Mouse (Mus musculus) heart, embryonic 13.5 days (tissue): ENCODE measurements around the gene Rph3a. TPM values are rescaled to one million over a fixed set of nuclear protein-coding genes. Genes with fewer than 3 reads are reported as not detected.
A peak's percentile ranks its signal among the peaks of the same experiment; 100 is the strongest.

ENCODE experiments used
- ATAC-seq: fragments of 200-750 bp; cut with Nextera tagmentation; 2 replicates; pipeline ENCODE4 v1.8.0; 2017; ENCODE audit warnings: moderate TSS enrichment; ENCODE audit not compliant: insufficient number of reproducible peaks, low FRiP score, low TSS enrichment; ENCODE audit errors: extremely low read depth
- H3K27ac ChIP-seq: fragments of 300-500 bp; sonication (generic); replicated peaks from 2 replicates; pipeline ENCODE4 v1.5.1; 2015; ENCODE audit warnings: moderate library complexity, mild to moderate bottlenecking, inconsistent platforms
- H3K27me3 ChIP-seq: fragments of 300-500 bp; sonication (generic); replicated peaks from 2 replicates; pipeline ENCODE4 v1.6.1; 2015; ENCODE audit warnings: mild to moderate bottlenecking, inconsistent platforms
- H3K36me3 ChIP-seq: fragments of 300-500 bp; sonication (generic); 2 replicates; pipeline ENCODE4 v1.6.1; 2015; ENCODE audit warnings: mild to moderate bottlenecking, inconsistent platforms
- H3K4me1 ChIP-seq: fragments of 300-500 bp; sonication (generic); 2 replicates; pipeline ENCODE4 v1.6.1; 2015; ENCODE audit warnings: inconsistent platforms
- H3K4me2 ChIP-seq: fragments of 300-500 bp; sonication (generic); 2 replicates; pipeline ENCODE4 v1.6.1; 2015; ENCODE audit warnings: inconsistent platforms, mild to moderate bottlenecking, moderate library complexity
- H3K4me3 ChIP-seq: fragments of 300-500 bp; sonication (generic); 2 replicates; pipeline ENCODE4 v1.5.1; 2015; ENCODE audit warnings: moderate library complexity, mild to moderate bottlenecking, inconsistent platforms
- H3K9ac ChIP-seq: fragments of 300-500 bp; sonication (generic); 2 replicates; pipeline ENCODE4 v1.6.1; 2015; ENCODE audit warnings: inconsistent platforms, mild to moderate bottlenecking, moderate library complexity
- H3K9me3 ChIP-seq: fragments of 300-500 bp; sonication (generic); 2 replicates; pipeline ENCODE4 v1.6.1; 2016; ENCODE audit warnings: inconsistent platforms
- WGBS: fragments of 180-500 bp; shearing (Covaris S2); methylation state at CpG from one replicate; pipeline ENCODE4 v1.1.7; 2015; ENCODE audit warnings: mixed read lengths; 5-methylcytosine and 5-hydroxymethylcytosine counted together
- polyA plus RNA-seq: library from polyadenylated mRNA; unstranded; fragments of >200 nt; fragmentation: Nextera tagmentation; extraction: Ambion mirVana; gene quantifications from 2 replicates; pipeline ENCODE4 v1.2.1, GENCODE M21; 2015

Gene Rph3a
- 0.08 TPM in 1 of 2 replicates, not detected in the other for polyA plus RNA-seq

- H3K36me3 ChIP-seq: no peaks in the 10 kb centered on the region
- H3K9me3 ChIP-seq: no peaks in the 10 kb centered on the region
- 65% methylated on average over 12 of the region's 12 CpGs for WGBS
- no peak within 1 kb of the TSS for H3K4me2 ChIP-seq
- H3K9ac ChIP-seq: no peak within 1 kb of the TSS
- H3K4me3 ChIP-seq: no peak within 1 kb of the TSS
- no peak within 1 kb of the TSS for H3K27ac ChIP-seq
- no peak for ATAC-seq
- no peaks in the 10 kb centered on the region for H3K4me1 ChIP-seq
- H3K27me3 ChIP-seq: peaks cover 73% of the 10 kb centered on the region
Measured at GRCm38 (mm10) chr5:121009811-121010569, at the start of gene Rph3a. Gene Rph3a (minus strand): TSS chr5:121010092.

- Histone ChIP-seq H3K4me2 (no peak overlapping the region), H3K27me3 (no peaks in the 10 kb centered on the region), H3K36me3 (no peaks in the 10 kb centered on the region), H3K27ac (no peak overlapping the region), H3K4me3 (no peak overlapping the region), H3K9me3 (no peaks in the 10 kb centered on the region), H3K4me1 (no peaks in the 10 kb centered on the region), H3K9ac (no peak overlapping the region)
- WGBS: 82% methylated on average over 11 of the region's 11 CpGs
- ATAC-seq: no peak
Measured at GRCm38 (mm10) chr5:121058261-121058660, 48.4 kb upstream of the Rph3a start.

GRCm38 (mm10) chr5:121053886-121054285 lies 44.0 kb upstream of the Rph3a start:
- no peak overlapping the region for H3K4me3 ChIP-seq
- 68% methylated on average over 9 of the region's 9 CpGs for WGBS
- H3K9me3 ChIP-seq: no peaks in the 10 kb centered on the region
- no peaks in the 10 kb centered on the region for H3K27me3 ChIP-seq
- no peaks in the 10 kb centered on the region for H3K4me1 ChIP-seq
- no peak overlapping the region for H3K9ac ChIP-seq
- no peak for ATAC-seq
- H3K27ac ChIP-seq: no peak overlapping the region
- no peak overlapping the region for H3K4me2 ChIP-seq
- H3K36me3 ChIP-seq: no peaks in the 10 kb centered on the region

DNA sequence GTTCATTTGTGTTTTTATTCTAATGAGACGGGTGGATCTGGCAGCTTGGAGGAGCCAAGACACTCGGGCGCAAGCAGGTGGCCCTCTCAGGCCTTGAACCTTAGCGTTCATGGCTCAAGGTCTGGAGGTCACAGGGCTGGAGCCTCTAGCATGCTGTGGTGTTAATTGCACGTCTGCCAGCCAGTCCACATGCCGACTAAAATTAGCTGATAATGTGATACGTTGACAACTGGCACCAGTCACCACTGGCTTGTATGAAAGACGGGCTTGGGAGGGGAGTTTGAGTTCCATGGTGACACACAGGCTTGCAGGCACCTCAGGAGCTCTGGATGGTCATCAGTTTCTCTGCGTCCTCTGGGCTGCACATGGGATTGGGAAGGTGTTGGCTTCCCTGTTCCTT lies 31.9 kb upstream of the Rph3a start:
- H3K27ac ChIP-seq: no peak overlapping the region
- no peak overlapping the region for H3K4me2 ChIP-seq
- no peak overlapping the region for H3K4me3 ChIP-seq
- H3K9ac ChIP-seq: no peak overlapping the region
- no peaks in the 10 kb centered on the region for H3K36me3 ChIP-seq
- no peak for ATAC-seq
- no peaks in the 10 kb centered on the region for H3K9me3 ChIP-seq
- H3K27me3 ChIP-seq: 0 out of 2 replicates have a peak, but pooled peaks cover 7% of the 10 kb centered on the region
- 28% methylated on average over 9 of the region's 9 CpGs for WGBS
- H3K4me1 ChIP-seq: no peaks in the 10 kb centered on the region

DNA sequence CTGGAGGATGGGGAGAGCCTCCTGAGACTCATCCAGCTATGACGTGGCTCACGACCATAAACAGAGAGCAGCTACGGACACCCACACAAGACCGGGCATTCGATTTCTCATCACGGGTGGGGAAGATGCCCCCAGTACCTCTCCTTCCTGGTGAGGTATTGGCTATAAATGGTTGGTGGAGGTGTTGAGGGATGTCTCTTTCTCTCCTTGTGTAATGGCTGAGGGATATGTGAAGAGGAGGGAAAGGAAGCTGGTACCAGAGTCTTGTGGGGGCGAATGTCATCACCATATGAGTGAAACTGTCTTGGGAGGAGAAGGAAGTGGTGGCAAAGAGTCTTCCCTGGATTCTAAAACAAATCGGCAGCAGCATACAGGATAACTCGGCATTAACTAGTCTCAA lies 29.6 kb upstream of the Rph3a start:
- no peaks in the 10 kb centered on the region for H3K4me1 ChIP-seq
- 73% methylated on average over 9 of the region's 9 CpGs for WGBS
- no peaks in the 10 kb centered on the region for H3K9me3 ChIP-seq

GRCm38 (mm10) chr5:121030161-121030560 lies 20.3 kb upstream of the Rph3a start:
- H3K9me3 ChIP-seq: no peaks in the 10 kb centered on the region
- no peaks in the 10 kb centered on the region for H3K4me1 ChIP-seq
- no peaks in the 10 kb centered on the region for H3K27me3 ChIP-seq
- no peak overlapping the region for H3K9ac ChIP-seq
- H3K27ac ChIP-seq: no peak overlapping the region
- WGBS: 51% methylated on average over 9 of the region's 9 CpGs
- H3K36me3 ChIP-seq: no peaks in the 10 kb centered on the region
- ATAC-seq: no peak
- H3K4me2 ChIP-seq: no peak overlapping the region
- no peak overlapping the region for H3K4me3 ChIP-seq

More for the DNA sequence above, 29.6 kb upstream of the Rph3a start:
- no peak overlapping the region for H3K4me3 ChIP-seq
- H3K36me3 ChIP-seq: no peaks in the 10 kb centered on the region
- no peak overlapping the region for H3K9ac ChIP-seq
- H3K27me3 ChIP-seq: 0 out of 2 replicates have a peak, but pooled peaks cover under 1% of the 10 kb centered on the region
- H3K27ac ChIP-seq: no peak overlapping the region
- no peak overlapping the region for H3K4me2 ChIP-seq
- ATAC-seq: no peak

DNA sequence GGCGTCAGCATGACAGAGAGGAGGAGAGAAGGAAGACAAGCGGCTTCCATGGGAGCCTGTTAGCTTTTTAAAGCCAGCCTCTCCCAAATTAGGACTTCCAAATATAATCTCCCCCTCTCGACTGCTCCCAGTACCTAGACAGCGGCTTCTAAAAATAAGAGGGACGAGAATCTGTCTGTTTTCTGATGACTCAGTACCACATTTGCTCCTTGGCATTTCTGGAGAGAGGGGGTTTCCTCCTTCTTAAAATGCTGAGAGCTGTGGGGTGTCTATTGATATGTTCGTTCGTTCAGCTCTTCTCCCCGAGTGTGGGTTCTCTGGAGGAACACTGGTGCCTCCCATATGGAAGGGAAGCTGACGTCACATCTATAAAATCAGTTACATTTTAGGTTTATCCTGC lies 9.6 kb upstream of the Rph3a start:
- Histone ChIP-seq H3K27ac (no peak overlapping the region), H3K4me1 (no peaks in the 10 kb centered on the region), H3K9me3 (no peaks in the 10 kb centered on the region), H3K4me2 (no peak overlapping the region), H3K27me3 (peaks cover 16% of the 10 kb centered on the region), H3K4me3 (no peak overlapping the region), H3K9ac (no peak overlapping the region), H3K36me3 (no peaks in the 10 kb centered on the region)
- ATAC-seq: no peak
- 58% methylated on average over 9 of the region's 9 CpGs for WGBS

DNA sequence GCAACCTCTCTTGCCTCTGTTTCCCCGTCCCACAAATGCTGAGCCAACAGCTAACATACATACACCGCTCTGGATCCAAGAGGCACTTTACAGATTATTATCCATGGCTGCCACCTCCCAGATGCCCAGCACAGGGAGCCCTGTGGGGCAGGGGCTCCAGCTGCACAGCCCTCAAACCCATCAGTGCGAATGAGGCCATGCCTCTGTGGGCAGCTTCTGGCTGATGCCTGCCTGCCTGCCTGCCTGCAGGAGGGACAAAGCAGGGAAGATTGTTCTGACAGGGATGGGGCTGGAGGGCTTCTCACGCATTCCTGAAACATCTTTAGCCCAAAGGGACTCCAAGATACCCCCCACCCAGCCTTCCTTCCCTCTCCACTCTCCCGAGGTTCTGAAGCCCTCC lies 7.8 kb upstream of the Rph3a start:
- no peak overlapping the region for H3K9ac ChIP-seq
- H3K4me1 ChIP-seq: no peaks in the 10 kb centered on the region
- H3K4me3 ChIP-seq: no peak overlapping the region
- 53% methylated on average over 5 of the region's 5 CpGs for WGBS
- H3K9me3 ChIP-seq: no peaks in the 10 kb centered on the region
- H3K27ac ChIP-seq: no peak overlapping the region
- no peak for ATAC-seq
- H3K4me2 ChIP-seq: no peak overlapping the region
- H3K36me3 ChIP-seq: no peaks in the 10 kb centered on the region
- peaks cover 33% of the 10 kb centered on the region for H3K27me3 ChIP-seq

DNA sequence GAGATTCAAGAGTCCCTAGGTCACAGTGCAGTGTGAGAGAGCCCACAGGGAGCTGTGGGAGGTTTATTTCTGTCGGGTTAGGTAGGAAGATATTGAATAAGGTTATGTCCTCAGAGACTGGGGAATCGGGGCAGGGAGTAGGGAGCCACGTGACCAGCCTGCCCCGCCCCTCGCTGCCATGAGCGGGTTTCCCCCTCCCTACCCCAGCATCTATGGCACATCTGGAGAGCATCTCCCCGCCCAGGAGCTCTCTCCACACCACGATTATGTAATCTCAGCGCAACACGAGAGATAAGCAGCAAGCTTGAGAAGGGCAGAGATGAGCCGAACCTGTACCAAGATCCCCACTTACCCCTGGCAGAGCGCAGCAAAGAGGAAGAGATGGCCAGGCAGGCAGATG lies 6.5 kb upstream of the Rph3a start:
- 28% methylated on average over 12 of the region's 12 CpGs for WGBS
- no peak overlapping the region for H3K4me3 ChIP-seq
- no peaks in the 10 kb centered on the region for H3K4me1 ChIP-seq
- no peak for ATAC-seq
- no peaks in the 10 kb centered on the region for H3K36me3 ChIP-seq
- H3K27ac ChIP-seq: no peak overlapping the region
- no peaks in the 10 kb centered on the region for H3K9me3 ChIP-seq
- H3K27me3 ChIP-seq: peaks cover 38% of the 10 kb centered on the region
- H3K9ac ChIP-seq: no peak overlapping the region
- H3K4me2 ChIP-seq: no peak overlapping the region

DNA sequence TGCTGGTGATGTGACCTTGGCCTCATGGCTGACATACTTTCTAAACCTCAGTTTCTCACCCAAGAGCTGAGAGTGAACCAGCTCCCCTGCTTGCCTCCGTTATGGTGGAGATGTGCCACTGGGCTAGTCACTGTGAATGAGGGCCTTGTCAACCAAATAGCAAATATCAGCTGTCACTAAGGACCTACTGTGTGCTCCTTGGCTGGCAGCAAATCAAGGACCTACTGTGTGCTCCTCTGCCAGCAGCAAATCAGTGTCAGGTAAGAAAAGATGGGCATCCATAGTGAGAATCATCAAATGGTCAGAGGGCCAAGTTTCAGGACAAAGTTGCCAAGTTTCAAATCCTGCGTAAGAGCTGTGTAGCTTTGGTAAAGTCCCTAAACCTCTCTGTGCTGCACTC lies 4.6 kb upstream of the Rph3a start:
- Histone ChIP-seq H3K4me1 (no peaks in the 10 kb centered on the region), H3K4me3 (no peak overlapping the region), H3K9ac (no peak overlapping the region), H3K36me3 (no peaks in the 10 kb centered on the region), H3K27ac (no peak overlapping the region), H3K27me3 (peaks cover 57% of the 10 kb centered on the region), H3K9me3 (no peaks in the 10 kb centered on the region), H3K4me2 (no peak overlapping the region)
- 85% methylated on average over 2 of the region's 2 CpGs for WGBS
- ATAC-seq: no peak

GRCm38 (mm10) chr5:121011962-121012361 lies 2.1 kb upstream of the Rph3a start:
- no peaks in the 10 kb centered on the region for H3K4me1 ChIP-seq
- 13% methylated on average over 2 of the region's 2 CpGs for WGBS
- no peak overlapping the region for H3K4me2 ChIP-seq
- H3K4me3 ChIP-seq: no peak overlapping the region
- no peaks in the 10 kb centered on the region for H3K9me3 ChIP-seq
- H3K27ac ChIP-seq: no peak overlapping the region
- H3K9ac ChIP-seq: no peak overlapping the region
- H3K27me3 ChIP-seq: peaks cover 73% of the 10 kb centered on the region
- no peak for ATAC-seq
- H3K36me3 ChIP-seq: no peaks in the 10 kb centered on the region

DNA sequence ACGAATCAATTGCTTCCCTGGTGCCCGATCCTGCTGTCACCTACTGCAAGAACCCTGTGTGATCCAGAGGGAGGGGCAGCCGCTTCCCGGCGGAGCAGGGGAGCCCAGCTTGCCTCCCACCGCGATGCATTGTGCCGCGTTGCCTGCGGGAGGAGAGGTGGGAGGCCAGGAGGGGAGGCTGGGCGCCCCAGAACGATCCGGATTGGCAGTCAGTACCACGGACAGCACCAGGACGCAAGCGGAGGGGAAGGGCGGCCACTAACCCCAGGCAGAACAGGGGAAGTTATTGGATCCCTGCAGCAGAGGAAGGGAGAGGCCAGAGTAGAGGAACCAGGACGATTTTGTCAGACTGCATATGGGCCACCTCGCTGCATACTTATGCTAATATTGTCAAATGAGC lies 486 bp downstream of the Rph3a start:
- Histone ChIP-seq H3K27ac (no peak overlapping the region), H3K4me3 (no peak overlapping the region), H3K9me3 (no peaks in the 10 kb centered on the region), H3K36me3 (no peaks in the 10 kb centered on the region), H3K4me2 (no peak overlapping the region), H3K9ac (no peak overlapping the region), H3K27me3 (peaks cover 72% of the 10 kb centered on the region), H3K4me1 (no peaks in the 10 kb centered on the region)
- ATAC-seq: 0 out of 2 replicates have a peak, but pooled peaks have one; percentile 24
- WGBS: under 1% methylated on average over 19 of the region's 19 CpGs
